In the genomic region with DNA sequence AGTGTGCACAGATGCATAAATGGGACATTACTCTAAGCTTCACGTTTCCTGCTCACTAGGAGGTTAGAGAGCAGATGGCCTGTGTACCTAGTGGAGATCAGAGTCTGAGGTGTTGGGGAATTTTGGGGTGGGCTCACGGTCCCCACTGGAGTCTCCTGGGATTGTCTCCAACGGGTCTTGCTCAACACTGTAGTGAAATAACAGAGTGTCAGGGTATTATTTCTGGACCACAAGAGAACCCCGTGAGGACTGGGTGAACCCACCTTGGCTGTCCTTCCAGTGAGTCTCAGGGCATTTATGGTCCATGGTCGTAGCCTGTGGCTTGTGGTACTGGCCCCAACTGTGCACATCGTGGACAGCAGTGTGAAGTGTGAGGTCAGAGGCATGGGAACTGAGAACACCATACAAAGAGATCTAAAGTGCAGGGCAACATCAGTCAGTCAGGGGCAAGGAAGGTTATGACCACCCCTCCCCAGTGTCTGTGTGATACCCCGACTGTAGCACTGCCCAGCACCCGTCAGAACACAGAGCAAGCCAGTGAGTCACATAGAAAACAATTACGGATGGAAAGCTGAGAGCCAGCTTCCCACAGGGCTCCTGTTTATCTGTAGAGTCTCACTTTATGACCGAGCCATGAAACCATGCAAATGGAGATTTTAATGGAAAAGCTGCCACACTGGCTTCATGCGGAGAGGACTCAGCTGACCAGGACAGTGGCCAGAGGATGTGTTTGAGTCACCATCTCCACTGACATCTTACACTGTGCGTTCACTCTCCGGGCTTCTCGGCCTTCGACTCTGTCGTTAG, we compare ENCODE assay signal across 12 mouse cellular contexts.
DNase-seq lines count a peak whose midpoint lies in the region; ATAC-seq lines count a peak whose summit lies in the region.
"Had no signal": no experiment of that assay in that cellular context is flagged by ENCODE, and none has a peak within 500 bp of the region (broad histone marks: within the 10 kb centered on the region; RNA-seq: fewer than 3 reads in every experiment).

No protein-coding gene starts in this region.

- 75% methylated on average over 16 of the region's 16 CpGs for WGBS in hindbrain, embryonic 10.5 days
- 65% methylated on average over 16 of the region's 16 CpGs for WGBS in hindbrain, embryonic 16.5 days
- WGBS in neural tube, embryonic 13.5 days = 64% methylated on average over 16 of the region's 16 CpGs
- WGBS in intestine, embryonic 15.5 days = 71% methylated on average over 16 of the region's 16 CpGs

- DNase-seq in hindbrain, embryonic 10.5 days (ENCODE audit: low spot score) = no peak
- DNase-seq in neural tube, embryonic 10.5 days (ENCODE audit: extremely low spot score, low spot score) = no peak
- no peak for DNase-seq in spleen, adult 12 weeks (ENCODE audit: low spot score)
- DNase-seq in right cerebral cortex, postnatal 10 days (ENCODE audit: low spot score in 2 of 2) = no peak
- no peak for DNase-seq in cerebellum, postnatal 14 days
- DNase-seq: gastrocnemius, postnatal 10 days; kidney, postnatal 14 days had no signal

- peak overlapping the region; percentile 59; the same call in 1 of the 2 replicates for H3K27ac ChIP-seq in hindbrain, embryonic 10.5 days
- H3K27ac ChIP-seq in hindbrain, embryonic 16.5 days (ENCODE audit: low read depth, low read length) = no peak overlapping the region
- H3K27ac ChIP-seq in neural tube, embryonic 13.5 days (replicated peaks) = peak overlapping the region; percentile 74; the same call in 1 of the 2 replicates
- H3K27ac ChIP-seq in intestine, embryonic 15.5 days = peak overlapping the region; percentile 89
- H3K27ac ChIP-seq: midbrain, embryonic 12.5 days had no signal

- no peak overlapping the region for H3K4me2 ChIP-seq in hindbrain, embryonic 16.5 days (ENCODE audit: low read length)
- no peak overlapping the region for H3K4me2 ChIP-seq in neural tube, embryonic 13.5 days
- no peak overlapping the region for H3K4me2 ChIP-seq in intestine, embryonic 15.5 days (replicated peaks)
- H3K4me2 ChIP-seq: midbrain, embryonic 12.5 days had no signal

- no peaks in the 10 kb centered on the region for H3K9me3 ChIP-seq in hindbrain, embryonic 10.5 days
- H3K9me3 ChIP-seq in hindbrain, embryonic 16.5 days (ENCODE audit: control insufficient read depth, low read length) = no peaks in the 10 kb centered on the region
- H3K9me3 ChIP-seq in neural tube, embryonic 13.5 days = no peaks in the 10 kb centered on the region
- no peaks in the 10 kb centered on the region for H3K9me3 ChIP-seq in intestine, embryonic 15.5 days
- H3K9me3 ChIP-seq: midbrain, embryonic 12.5 days had no signal

- no peak overlapping the region for H3K4me3 ChIP-seq in hindbrain, embryonic 10.5 days
- H3K4me3 ChIP-seq in hindbrain, embryonic 16.5 days (ENCODE audit: low read length) = no peak overlapping the region
- no peak overlapping the region for H3K4me3 ChIP-seq in neural tube, embryonic 13.5 days
- H3K4me3 ChIP-seq in intestine, embryonic 15.5 days (replicated peaks) = no peak overlapping the region
- H3K4me3 ChIP-seq: erythroblast, embryonic 14.5 days; midbrain, embryonic 12.5 days had no signal

- peaks cover 6% of the 10 kb centered on the region; the same call in 1 of the 2 replicates for H3K27me3 ChIP-seq in hindbrain, embryonic 10.5 days (ENCODE audit: insufficient read depth, poor library complexity, severe bottlenecking)
- H3K27me3 ChIP-seq in hindbrain, embryonic 16.5 days (replicated peaks; ENCODE audit: control insufficient read depth, insufficient read depth, low read length) = no peaks in the 10 kb centered on the region
- H3K27me3 ChIP-seq in neural tube, embryonic 13.5 days = no peaks in the 10 kb centered on the region
- H3K27me3 ChIP-seq in intestine, embryonic 15.5 days (replicated peaks) = no peaks in the 10 kb centered on the region
- H3K27me3 ChIP-seq: midbrain, embryonic 12.5 days had no signal

- H3K36me3 ChIP-seq in hindbrain, embryonic 10.5 days = no peaks in the 10 kb centered on the region
- H3K36me3 ChIP-seq in hindbrain, embryonic 16.5 days (ENCODE audit: control insufficient read depth, insufficient read depth, low read length) = no peaks in the 10 kb centered on the region
- no peaks in the 10 kb centered on the region for H3K36me3 ChIP-seq in neural tube, embryonic 13.5 days
- H3K36me3 ChIP-seq in intestine, embryonic 15.5 days = no peaks in the 10 kb centered on the region
- H3K36me3 ChIP-seq: midbrain, embryonic 12.5 days had no signal

- no peak for ATAC-seq in hindbrain, embryonic 16.5 days
- no peak for ATAC-seq in neural tube, embryonic 13.5 days (ENCODE audit: low read depth)
- ATAC-seq in intestine, embryonic 15.5 days = no peak

- peaks cover 36% of the 10 kb centered on the region for H3K4me1 ChIP-seq in hindbrain, embryonic 10.5 days (replicated peaks)
- H3K4me1 ChIP-seq in hindbrain, embryonic 16.5 days (ENCODE audit: control insufficient read depth, insufficient read depth, low read depth, low read length) = peaks cover 7% of the 10 kb centered on the region
- H3K4me1 ChIP-seq in neural tube, embryonic 13.5 days (replicated peaks) = peaks cover 31% of the 10 kb centered on the region
- peaks cover 17% of the 10 kb centered on the region for H3K4me1 ChIP-seq in intestine, embryonic 15.5 days (replicated peaks)
- H3K4me1 ChIP-seq: midbrain, embryonic 12.5 days had no signal

- H3K9ac ChIP-seq in hindbrain, embryonic 16.5 days (ENCODE audit: low read depth, low read length) = no peak overlapping the region
- H3K9ac ChIP-seq in neural tube, embryonic 13.5 days = no peak overlapping the region
- H3K9ac ChIP-seq in intestine, embryonic 15.5 days = no peak overlapping the region
- H3K9ac ChIP-seq: midbrain, embryonic 12.5 days had no signal
